Mouse (Mus musculus) hindbrain, embryonic 16.5 days (tissue): ENCODE data around the gene Gm14632. TPM values are rescaled to one million over a fixed set of nuclear protein-coding genes. Genes with fewer than 3 reads are reported as not detected.
"Not testable (repeated sequence)": the region's sequence is repeated elsewhere in the genome, so short reads cannot be mapped to it uniquely, and the experiment has no call there.

Experiments
- ATAC-seq: fragments of 200-750 bp; cut with Nextera tagmentation; 2 replicates; pipeline ENCODE4 v1.8.0; 2017; ENCODE audit warnings: moderate TSS enrichment, moderate library complexity
- H3K27ac ChIP-seq: fragments of 300-500 bp; sonication (generic); 2 replicates; pipeline ENCODE4 v1.5.1; 2014; ENCODE audit warnings: low read depth, mild to moderate bottlenecking, control low read depth, low read length, moderate library complexity
- H3K27me3 ChIP-seq: fragments of 300-500 bp; sonication (generic); replicated peaks from 2 replicates; pipeline ENCODE4 v1.6.1; 2014; ENCODE audit warnings: low read length; ENCODE audit not compliant: control insufficient read depth, insufficient read depth
- H3K36me3 ChIP-seq: fragments of 300-500 bp; sonication (generic); 2 replicates; pipeline ENCODE4 v1.6.1; 2014; ENCODE audit warnings: mild to moderate bottlenecking, low read length, moderate library complexity, mixed read lengths; ENCODE audit not compliant: control insufficient read depth, insufficient read depth
- H3K4me1 ChIP-seq: fragments of 300-500 bp; sonication (generic); 2 replicates; pipeline ENCODE4 v1.6.1; 2014; ENCODE audit warnings: low read depth, low read length; ENCODE audit not compliant: control insufficient read depth, insufficient read depth
- H3K4me2 ChIP-seq: fragments of 300-500 bp; sonication (generic); 2 replicates; pipeline ENCODE4 v1.6.1; 2014; ENCODE audit warnings: mild to moderate bottlenecking, low read length, control low read depth, moderate library complexity
- H3K4me3 ChIP-seq: fragments of 300-500 bp; sonication (generic); 2 replicates; pipeline ENCODE4 v1.5.1; 2014; ENCODE audit warnings: mild to moderate bottlenecking, low read length, control low read depth, moderate library complexity
- H3K9ac ChIP-seq: fragments of 300-500 bp; sonication (generic); 2 replicates; pipeline ENCODE4 v1.6.1; 2014; ENCODE audit warnings: low read depth, mild to moderate bottlenecking, control low read depth, low read length, moderate library complexity
- H3K9me3 ChIP-seq: fragments of 300-500 bp; sonication (generic); 2 replicates; pipeline ENCODE4 v1.6.1; 2014; ENCODE audit warnings: mild to moderate bottlenecking, low read length, moderate library complexity; ENCODE audit not compliant: control insufficient read depth
- WGBS: fragments of 180-500 bp; shearing (Covaris S2); extraction: QIAGEN DNeasy Blood & Tissue Kit; methylation state at CpG from one replicate; pipeline ENCODE4 v1.1.7; 2014; 5-methylcytosine and 5-hydroxymethylcytosine counted together
- polyA plus RNA-seq: library from polyadenylated mRNA; unstranded; fragments of >200 nt; fragmentation: Nextera tagmentation; extraction: Ambion mirVana; gene quantifications from 2 replicates; pipeline ENCODE4 v1.2.1, GENCODE M21; 2015

The Gm14632 gene
- not detected in 2 replicates for polyA plus RNA-seq

DNA sequence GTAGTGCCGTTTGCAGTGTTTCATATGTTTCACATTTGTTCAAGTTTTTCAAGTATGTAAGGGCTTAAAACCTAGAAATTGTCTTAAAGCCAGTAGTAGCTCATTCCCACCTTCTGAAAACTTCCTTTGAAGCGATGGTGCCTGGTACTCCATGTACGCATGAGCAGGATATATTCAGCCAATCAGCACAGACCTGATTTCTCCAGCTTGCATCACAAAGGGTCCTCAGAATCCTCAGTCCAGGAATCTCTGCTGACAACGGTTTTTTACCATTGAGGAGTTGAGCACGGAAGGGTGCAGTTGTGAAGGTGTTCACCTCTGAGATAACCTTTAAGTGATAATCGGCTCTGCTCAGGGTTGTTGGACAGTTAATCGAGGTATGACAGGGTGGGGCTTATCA, at the start of gene Gm14632:
TSS of gene Gm14632 (plus strand) at position 301 of the 400 bp plus-strand sequence.
- not testable (repeated sequence) for H3K4me2 ChIP-seq, H3K27me3 ChIP-seq, H3K36me3 ChIP-seq, H3K9ac ChIP-seq, H3K9me3 ChIP-seq, H3K27ac ChIP-seq, ATAC-seq, H3K4me3 ChIP-seq, H3K4me1 ChIP-seq
- WGBS: 92% methylated on average over 4 of the region's 7 CpGs
